Mouse (Mus musculus) stomach, embryonic 14.5 days (tissue): ENCODE results near the gene Sec24b. TPM values are rescaled to one million over a fixed set of nuclear protein-coding genes. Genes with fewer than 3 reads are reported as not detected.

Experiments used
- ATAC-seq: fragments of 200-750 bp; cut with Nextera tagmentation; 2 replicates; pipeline ENCODE4 v1.8.0; 2017; ENCODE audit warnings: low read depth, moderate TSS enrichment; ENCODE audit not compliant: insufficient number of reproducible peaks, insufficient read depth, low FRiP score
- H3K27ac ChIP-seq: fragments of 300-500 bp; sonication (generic); 2 replicates; pipeline ENCODE4 v1.5.1; 2014; ENCODE audit warnings: mild to moderate bottlenecking, low read length, moderate library complexity, mixed read lengths
- H3K27me3 ChIP-seq: fragments of 300-500 bp; sonication (generic); 2 replicates; pipeline ENCODE4 v1.6.1; 2014; ENCODE audit warnings: low read length, control low read depth, mixed read lengths; ENCODE audit not compliant: control insufficient read depth, insufficient read depth
- H3K36me3 ChIP-seq: fragments of 300-500 bp; sonication (generic); 2 replicates; pipeline ENCODE4 v1.6.1; 2014; ENCODE audit warnings: mild to moderate bottlenecking, control low read depth, low read length, moderate library complexity, mixed read lengths; ENCODE audit not compliant: control insufficient read depth, insufficient read depth
- H3K4me1 ChIP-seq: fragments of 300-500 bp; sonication (generic); 2 replicates; pipeline ENCODE4 v1.6.1; 2014; ENCODE audit warnings: low read length, control low read depth, mixed read lengths; ENCODE audit not compliant: control insufficient read depth, insufficient read depth
- H3K4me2 ChIP-seq: fragments of 300-500 bp; sonication (generic); replicated peaks from 2 replicates; pipeline ENCODE4 v1.6.1; 2014; ENCODE audit warnings: low read depth, low read length, control low read depth
- H3K4me3 ChIP-seq: fragments of 300-500 bp; sonication (generic); 2 replicates; pipeline ENCODE4 v1.5.1; 2014; ENCODE audit warnings: low read depth, low read length, control low read depth
- H3K9ac ChIP-seq: fragments of 300-500 bp; sonication (generic); replicated peaks from 2 replicates; pipeline ENCODE4 v1.6.1; 2014; ENCODE audit warnings: low read depth, mild to moderate bottlenecking, control low read depth, low read length, moderate library complexity, mixed read lengths
- H3K9me3 ChIP-seq: fragments of 300-500 bp; sonication (generic); 2 replicates; pipeline ENCODE4 v1.6.1; 2016; ENCODE audit warnings: low read depth, low read length, control low read depth; ENCODE audit not compliant: control insufficient read depth
- WGBS: fragments of 180-500 bp; shearing (Covaris S2); extraction: QIAGEN DNeasy Blood & Tissue Kit; methylation state at CpG from one replicate; pipeline ENCODE4 v1.1.7; 2014; 5-methylcytosine and 5-hydroxymethylcytosine counted together
- polyA plus RNA-seq: library from polyadenylated mRNA; unstranded; fragments of >200 nt; fragmentation: Nextera tagmentation; extraction: Ambion mirVana; gene quantifications from 2 replicates; pipeline ENCODE4 v1.2.1, GENCODE M21; 2014

The Sec24b gene
- polyA plus RNA-seq, 1 experiment from 2014 or later: 37.1 TPM

GRCm38 (mm10) chr3:129939058-129939457 is 122.3 kb downstream of the Sec24b start:
- H3K4me3 ChIP-seq: no peak overlapping the region
- no peaks in the 10 kb centered on the region for H3K27me3 ChIP-seq
- H3K9me3 ChIP-seq: no peaks in the 10 kb centered on the region
- no peak for ATAC-seq
- no peaks in the 10 kb centered on the region for H3K4me1 ChIP-seq
- no peak overlapping the region for H3K4me2 ChIP-seq
- H3K9ac ChIP-seq: no peak overlapping the region
- 68% methylated on average over 7 of the region's 7 CpGs for WGBS
- H3K36me3 ChIP-seq: no peaks in the 10 kb centered on the region
- H3K27ac ChIP-seq: no peak overlapping the region

GRCm38 (mm10) chr3:129937848-129938247 is 123.5 kb downstream of the Sec24b start:
- Histone ChIP-seq H3K4me2 (no peak overlapping the region), H3K27me3 (no peaks in the 10 kb centered on the region), H3K27ac (no peak overlapping the region), H3K4me1 (no peaks in the 10 kb centered on the region), H3K9ac (no peak overlapping the region), H3K4me3 (no peak overlapping the region), H3K36me3 (no peaks in the 10 kb centered on the region), H3K9me3 (no peaks in the 10 kb centered on the region)
- WGBS: 41% methylated on average over 3 of the region's 3 CpGs
- no peak for ATAC-seq

GRCm38 (mm10) chr3:129936561-129936960 is 124.8 kb downstream of the Sec24b start:
- H3K4me2 ChIP-seq: no peak overlapping the region
- no peak overlapping the region for H3K27ac ChIP-seq
- no peak overlapping the region for H3K9ac ChIP-seq
- no peaks in the 10 kb centered on the region for H3K9me3 ChIP-seq
- no peaks in the 10 kb centered on the region for H3K4me1 ChIP-seq
- H3K4me3 ChIP-seq: no peak overlapping the region
- no peaks in the 10 kb centered on the region for H3K27me3 ChIP-seq
- H3K36me3 ChIP-seq: no peaks in the 10 kb centered on the region
- WGBS: 55% methylated on average over 9 of the region's 9 CpGs
- no peak for ATAC-seq

Other genes starting within 250 kb of the Sec24b start
- not detected in 2 replicates for gene Rrh, start 239.0 kb downstream of the Sec24b start, polyA plus RNA-seq
- gene Gar1, start 230.2 kb downstream of the Sec24b start, polyA plus RNA-seq: 29.5 and 39.4 TPM in 2 replicates
- gene Cfi, start 225.7 kb downstream of the Sec24b start, polyA plus RNA-seq: 67.4 and 76.1 TPM in 2 replicates
- 38.5 and 50.1 TPM in 2 replicates for gene Pla2g12a, start 182.9 kb downstream of the Sec24b start, polyA plus RNA-seq
- gene Casp6, start 160.1 kb downstream of the Sec24b start, polyA plus RNA-seq: 98.6 and 112 TPM in 2 replicates
- gene Mcub, start 91.3 kb downstream of the Sec24b start, polyA plus RNA-seq: 3.0 and 3.4 TPM in 2 replicates
- gene Col25a1, start 69.9 kb upstream of the Sec24b start, polyA plus RNA-seq: 7.7 and 7.9 TPM in 2 replicates